Mouse (Mus musculus) large intestine, adult 2 months (tissue): ENCODE measurements at regions not wholly inside any gene's neighbourhood (a gene's known extent, or its start where the extent isn't known, plus 50 kb on each side); places are given as distances from the start of the nearest gene placed in this dataset.
"Not testable (repeated sequence)": the region's sequence is repeated elsewhere in the genome, so short reads cannot be mapped to it uniquely, and the experiment has no call there.

Source experiments
- DNase-seq: peaks from one replicate; pipeline ENCODE4 v3.0.0-alpha.2; 2012; ENCODE audit warnings: low read depth, low spot score
- WGBS: fragments of 180-500 bp; shearing (Covaris S2); methylation state at CpG from one replicate; pipeline ENCODE4 v1.1.7; 2018; 5-methylcytosine and 5-hydroxymethylcytosine counted together

GRCm38 (mm10) chr1:81739981-81740380 lies 492.9 kb upstream of the Gm9747 start:
- WGBS = 81% methylated on average over 1 of the region's 1 CpGs
- no peak for DNase-seq

- 75% methylated on average over 8 of the region's 8 CpGs for WGBS
- not testable (repeated sequence) for DNase-seq
Observed at GRCm38 (mm10) chr1:81741882-81742281, 491.0 kb upstream of the Gm9747 start.

- WGBS = 28% methylated on average over 8 of the region's 8 CpGs
- no peak for DNase-seq
Observed at GRCm38 (mm10) chr1:81744524-81744923, 488.4 kb upstream of the Gm9747 start.

- no peak for DNase-seq
- 52% methylated on average over 14 of the region's 14 CpGs for WGBS
Observed at GRCm38 (mm10) chr1:81745024-81745960, 487.6 kb upstream of the Gm9747 start.

GRCm38 (mm10) chr1:81746013-81746412 lies 486.9 kb upstream of the Gm9747 start:
- 73% methylated on average over 3 of the region's 3 CpGs for WGBS
- no peak for DNase-seq

GRCm38 (mm10) chr1:81747025-81747424 lies 485.9 kb upstream of the Gm9747 start:
- 60% methylated on average over 3 of the region's 3 CpGs for WGBS
- DNase-seq = no peak

GRCm38 (mm10) chr1:81754067-81754466 lies 478.8 kb upstream of the Gm9747 start:
- no peak for DNase-seq
- 43% methylated on average over 2 of the region's 2 CpGs for WGBS

- WGBS = 70% methylated on average over 3 of the region's 3 CpGs
- DNase-seq = no peak
Observed at GRCm38 (mm10) chr1:81755281-81755680, 477.6 kb upstream of the Gm9747 start.

GRCm38 (mm10) chr1:81755694-81756093 lies 477.2 kb upstream of the Gm9747 start:
- WGBS = 39% methylated on average over 2 of the region's 2 CpGs
- DNase-seq = no peak

- no peak for DNase-seq
- WGBS = 74% methylated on average over 2 of the region's 2 CpGs
Observed at GRCm38 (mm10) chr1:81759919-81760318, 473.0 kb upstream of the Gm9747 start.

- no peak for DNase-seq
Observed at GRCm38 (mm10) chr1:81771704-81772103, 461.2 kb upstream of the Gm9747 start.

GRCm38 (mm10) chr1:81780583-81780982 lies 452.3 kb upstream of the Gm9747 start:
- DNase-seq = no peak

More at GRCm38 (mm10) chr1:81771704-81772103, 461.2 kb upstream of the Gm9747 start:
- 84% methylated on average over 3 of the region's 3 CpGs for WGBS

- 28% methylated on average over 1 of the region's 1 CpGs for WGBS
- no peak for DNase-seq
Observed at GRCm38 (mm10) chr1:81784305-81784704, 448.6 kb upstream of the Gm9747 start.

- 65% methylated on average over 2 of the region's 2 CpGs for WGBS
- no peak for DNase-seq
Observed at GRCm38 (mm10) chr1:81794771-81795170, 438.1 kb upstream of the Gm9747 start.

- 84% methylated on average over 1 of the region's 1 CpGs for WGBS
Observed at GRCm38 (mm10) chr1:81795399-81795798, 437.5 kb upstream of the Gm9747 start.

GRCm38 (mm10) chr1:81811591-81811990 lies 421.3 kb upstream of the Gm9747 start:
- DNase-seq = no peak

More at GRCm38 (mm10) chr1:81795399-81795798, 437.5 kb upstream of the Gm9747 start:
- no peak for DNase-seq

GRCm38 (mm10) chr1:81818884-81819283 lies 414.0 kb upstream of the Gm9747 start:
- no peak for DNase-seq

- no peak for DNase-seq
- WGBS = 79% methylated on average over 3 of the region's 3 CpGs
Observed at GRCm38 (mm10) chr1:81841966-81842365, 390.9 kb upstream of the Gm9747 start.

- 87% methylated on average over 6 of the region's 6 CpGs for WGBS
- DNase-seq = no peak
Observed at GRCm38 (mm10) chr1:81850462-81851144, 382.3 kb upstream of the Gm9747 start.

GRCm38 (mm10) chr1:81859464-81859863 lies 373.4 kb upstream of the Gm9747 start:
- 66% methylated on average over 2 of the region's 2 CpGs for WGBS

GRCm38 (mm10) chr1:81864571-81864970 lies 368.3 kb upstream of the Gm9747 start:
- DNase-seq = no peak
- 82% methylated on average over 3 of the region's 3 CpGs for WGBS

More at GRCm38 (mm10) chr1:81859464-81859863, 373.4 kb upstream of the Gm9747 start:
- no peak for DNase-seq
